Mouse (Mus musculus) kidney, embryonic 14.5 days (tissue): ENCODE measurements around the gene Fstl3. TPM values are rescaled to one million over a fixed set of nuclear protein-coding genes. Genes with fewer than 3 reads are reported as not detected.

Experiments
- ATAC-seq: fragments of 200-750 bp; cut with Nextera tagmentation; 2 replicates; pipeline ENCODE4 v1.8.0; 2017; ENCODE audit warnings: moderate number of reproducible peaks, mild to moderate bottlenecking, moderate TSS enrichment, moderate library complexity; ENCODE audit not compliant: low FRiP score, low TSS enrichment
- H3K27ac ChIP-seq: fragments of 300-500 bp; sonication (generic); 2 replicates; pipeline ENCODE4 v1.5.1; 2014; ENCODE audit warnings: low read depth, mild to moderate bottlenecking, low read length, moderate library complexity, mixed read lengths
- H3K27me3 ChIP-seq: fragments of 300-500 bp; sonication (generic); 2 replicates; pipeline ENCODE4 v1.6.1; 2014; ENCODE audit warnings: mild to moderate bottlenecking, low read length; ENCODE audit not compliant: control insufficient read depth, insufficient read depth
- H3K36me3 ChIP-seq: fragments of 300-500 bp; sonication (generic); 2 replicates; pipeline ENCODE4 v1.6.1; 2014; ENCODE audit warnings: low read length, mixed read lengths; ENCODE audit not compliant: control insufficient read depth, insufficient read depth
- H3K4me1 ChIP-seq: fragments of 300-500 bp; sonication (generic); 2 replicates; pipeline ENCODE4 v1.6.1; 2014; ENCODE audit warnings: low read length, mixed read lengths; ENCODE audit not compliant: control insufficient read depth, insufficient read depth
- H3K4me2 ChIP-seq: fragments of 300-500 bp; sonication (generic); replicated peaks from 2 replicates; pipeline ENCODE4 v1.6.1; 2014; ENCODE audit warnings: low read depth, mild to moderate bottlenecking, low read length
- H3K4me3 ChIP-seq: fragments of 300-500 bp; sonication (generic); 2 replicates; pipeline ENCODE4 v1.5.1; 2014; ENCODE audit warnings: mild to moderate bottlenecking, low read length
- H3K9ac ChIP-seq: fragments of 300-500 bp; sonication (generic); 2 replicates; pipeline ENCODE4 v1.6.1; 2014; ENCODE audit warnings: low read depth, mild to moderate bottlenecking, low read length, moderate library complexity
- H3K9me3 ChIP-seq: fragments of 300-500 bp; sonication (generic); 2 replicates; pipeline ENCODE4 v1.6.1; 2016; ENCODE audit warnings: low read length; ENCODE audit not compliant: control insufficient read depth
- WGBS: fragments of 180-500 bp; shearing (Covaris S2); extraction: QIAGEN DNeasy Blood & Tissue Kit; methylation state at CpG from one replicate; pipeline ENCODE4 v1.1.7; 2014; 5-methylcytosine and 5-hydroxymethylcytosine counted together
- polyA plus RNA-seq: library from polyadenylated mRNA; unstranded; fragments of >200 nt; fragmentation: Nextera tagmentation; extraction: Ambion mirVana; gene quantifications from 2 replicates; pipeline ENCODE4 v1.2.1, GENCODE M21; 2014

Fstl3 gene
- polyA plus RNA-seq, 1 experiment from 2014 or later = 8.2 TPM

GRCm38 (mm10) chr10:79811736-79812637, 34.9 kb downstream of the Fstl3 start:
- Histone ChIP-seq H3K27me3 (no peaks in the 10 kb centered on the region), H3K27ac (no peak overlapping the region), H3K36me3 (peaks cover 56% of the 10 kb centered on the region), H3K4me2 (no peak overlapping the region), H3K9me3 (no peaks in the 10 kb centered on the region), H3K4me3 (no peak overlapping the region), H3K9ac (no peak overlapping the region; the same call in 1 of the 2 replicates), H3K4me1 (0 out of 2 replicates have a peak, but pooled peaks cover 11% of the 10 kb centered on the region)
- 21% methylated on average over 15 of the region's 15 CpGs for WGBS
- ATAC-seq = peak; percentile 33

GRCm38 (mm10) chr10:79814271-79814842, 37.3 kb downstream of the Fstl3 start:
- Histone ChIP-seq H3K4me3 (no peak overlapping the region), H3K27ac (peak overlapping the region; percentile 60; the same call in 1 of the 2 replicates)

GRCm38 (mm10) chr10:79815671-79816494, 38.8 kb downstream of the Fstl3 start:
- Histone ChIP-seq H3K27ac (peak overlapping the region; percentile 75; the same call in 1 of the 2 replicates), H3K9ac (no peak overlapping the region), H3K4me2 (peak overlapping the region; percentile 3; the same call in 1 of the 2 replicates), H3K4me3 (no peak overlapping the region), H3K36me3 (peaks cover 49% of the 10 kb centered on the region), H3K4me1 (peaks cover 18% of the 10 kb centered on the region), H3K27me3 (no peaks in the 10 kb centered on the region), H3K9me3 (no peaks in the 10 kb centered on the region)
- peak; percentile 34; the same call in 1 of the 2 replicates for ATAC-seq
- 82% methylated on average over 12 of the region's 12 CpGs for WGBS

More at GRCm38 (mm10) chr10:79814271-79814842, 37.3 kb downstream of the Fstl3 start:
- Histone ChIP-seq H3K4me1 (0 out of 2 replicates have a peak, but pooled peaks cover 11% of the 10 kb centered on the region), H3K9ac (no peak overlapping the region), H3K4me2 (no peak overlapping the region), H3K27me3 (no peaks in the 10 kb centered on the region), H3K9me3 (no peaks in the 10 kb centered on the region), H3K36me3 (peaks cover 50% of the 10 kb centered on the region)
- peak; percentile 50; the same call in 1 of the 2 replicates for ATAC-seq
- WGBS = 75% methylated on average over 5 of the region's 5 CpGs

GRCm38 (mm10) chr10:79817111-79817510, 40.0 kb downstream of the Fstl3 start:
- Histone ChIP-seq H3K9me3 (no peaks in the 10 kb centered on the region), H3K27me3 (no peaks in the 10 kb centered on the region), H3K9ac (no peak overlapping the region), H3K4me1 (peaks cover 24% of the 10 kb centered on the region), H3K4me3 (no peak overlapping the region), H3K27ac (no peak overlapping the region), H3K4me2 (no peak overlapping the region), H3K36me3 (peaks cover 43% of the 10 kb centered on the region)
- WGBS = 89% methylated on average over 2 of the region's 2 CpGs
- no peak for ATAC-seq

DNA sequence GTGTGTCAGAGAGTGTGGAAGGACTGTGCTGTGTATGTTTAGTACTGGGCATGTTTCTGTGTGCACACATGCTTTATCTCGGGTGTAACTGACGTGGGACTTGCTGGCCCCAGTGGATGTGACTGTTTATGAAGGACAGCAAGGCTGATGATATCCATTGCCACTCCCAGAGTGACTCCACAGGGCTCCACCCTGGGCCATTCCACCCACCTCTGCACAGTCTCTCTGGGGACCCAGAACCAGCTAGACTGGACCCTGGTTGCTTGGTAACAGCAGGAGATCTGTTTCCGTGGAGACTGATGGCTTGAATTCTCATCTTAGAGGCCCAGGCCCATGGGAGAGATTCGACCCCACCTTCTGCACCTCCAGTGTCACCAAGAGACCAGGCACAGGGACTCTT, 41.2 kb downstream of the Fstl3 start:
- Histone ChIP-seq H3K27ac (no peak overlapping the region), H3K27me3 (no peaks in the 10 kb centered on the region), H3K4me1 (peaks cover 31% of the 10 kb centered on the region)

DNA sequence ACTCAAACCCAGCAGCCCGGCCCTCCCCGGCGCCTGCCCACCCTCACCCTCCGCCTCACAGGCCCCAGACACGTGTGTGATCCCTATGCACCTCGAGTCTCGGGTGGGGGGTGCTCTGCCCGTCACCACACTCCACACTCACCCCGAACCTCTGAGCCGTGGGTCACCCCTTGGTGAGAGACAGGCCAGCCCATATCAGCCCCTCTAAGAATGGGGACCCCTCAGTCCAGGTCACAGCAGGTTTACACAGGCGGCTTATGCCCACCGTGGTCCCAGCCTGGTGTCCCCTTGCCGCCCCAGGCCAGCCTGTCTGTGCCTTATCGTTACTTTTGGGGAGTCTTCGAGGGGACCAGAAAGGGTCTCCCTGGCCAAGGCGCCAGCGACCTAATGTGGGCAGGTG, 42.5 kb downstream of the Fstl3 start:
- Histone ChIP-seq H3K4me2 (no peak overlapping the region), H3K36me3 (peaks cover 39% of the 10 kb centered on the region), H3K4me1 (peaks cover 35% of the 10 kb centered on the region), H3K9me3 (no peaks in the 10 kb centered on the region), H3K27me3 (no peaks in the 10 kb centered on the region), H3K27ac (no peak overlapping the region), H3K4me3 (no peak overlapping the region), H3K9ac (no peak overlapping the region)
- WGBS = 96% methylated on average over 17 of the region's 17 CpGs
- ATAC-seq = no peak

More for the DNA sequence above, 41.2 kb downstream of the Fstl3 start:
- no peak overlapping the region for H3K4me2 ChIP-seq
- peaks cover 39% of the 10 kb centered on the region for H3K36me3 ChIP-seq
- H3K9ac ChIP-seq = no peak overlapping the region
- H3K9me3 ChIP-seq = no peaks in the 10 kb centered on the region
- 75% methylated on average over 4 of the region's 4 CpGs for WGBS
- H3K4me3 ChIP-seq = no peak overlapping the region
- ATAC-seq = no peak

- Histone ChIP-seq H3K27ac (peak overlapping the region; percentile 55; the same call in 1 of the 2 replicates), H3K4me1 (peaks cover 31% of the 10 kb centered on the region), H3K9me3 (no peaks in the 10 kb centered on the region), H3K4me2 (no peak overlapping the region), H3K4me3 (no peak overlapping the region), H3K27me3 (no peaks in the 10 kb centered on the region), H3K9ac (no peak overlapping the region), H3K36me3 (peaks cover 34% of the 10 kb centered on the region)
- ATAC-seq = no peak
- WGBS = 79% methylated on average over 8 of the region's 8 CpGs
These were observed 43.2 kb downstream of the Fstl3 start for GRCm38 (mm10) chr10:79820277-79820676.

DNA sequence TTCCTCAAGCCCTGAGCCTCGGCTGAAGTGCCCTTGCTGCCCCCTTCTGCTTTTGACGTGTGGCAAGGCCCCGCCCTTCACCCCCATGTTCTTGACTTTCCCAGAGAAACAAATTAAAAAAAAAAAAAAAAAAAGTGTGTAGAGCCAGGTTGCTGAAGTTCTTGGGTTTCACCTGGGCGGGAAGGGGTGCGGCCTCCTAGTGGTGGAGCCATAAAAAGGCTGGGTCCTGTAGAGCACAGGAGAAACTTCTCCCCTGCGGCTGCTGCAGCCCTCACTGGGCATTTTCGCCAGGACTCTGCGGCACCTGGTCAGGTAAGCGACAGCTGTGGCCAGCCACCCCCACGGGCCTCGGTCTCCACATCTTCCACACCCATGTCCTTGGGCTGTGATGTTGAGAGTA, 43.7 kb downstream of the Fstl3 start, which contains the start of gene Misp:
Misp (plus strand) TSS at position 208 of the 400 bp plus-strand sequence.
- Histone ChIP-seq H3K4me1 (peaks cover 29% of the 10 kb centered on the region), H3K27ac (peak within 1 kb of the TSS; percentile 63; the same call in 1 of the 2 replicates), H3K9me3 (no peaks in the 10 kb centered on the region), H3K4me3 (no peak within 1 kb of the TSS), H3K9ac (no peak within 1 kb of the TSS), H3K4me2 (no peak within 1 kb of the TSS), H3K36me3 (peaks cover 29% of the 10 kb centered on the region), H3K27me3 (no peaks in the 10 kb centered on the region)
- no peak for ATAC-seq
- WGBS = 54% methylated on average over 11 of the region's 11 CpGs
